Mouse (Mus musculus) layer of hippocampus, adult 8-10 months (tissue): Measurements from ENCODE around the gene Fry. TPM values are rescaled to one million over a fixed set of nuclear protein-coding genes. Genes with fewer than 3 reads are reported as not detected.
"Not testable (repeated sequence)": the region's sequence is repeated elsewhere in the genome, so short reads cannot be mapped to it uniquely, and the experiment has no call there.

Source experiments
- DNase-seq, 2 experiments: peaks; one replicate each; pipeline ENCODE4 v3.0.0; 2022; ENCODE audit warnings: low spot score in 2 of 2
- total RNA-seq, 4 experiments: library from RNA; stranded (reverse); gene quantifications; 2 replicates each; pipeline ENCODE4 v1.2.4; 2022

Fry gene
- total RNA-seq, 4 experiments from 2014 or later, result 173 to 253 (median 207) TPM

GRCm38 (mm10) chr5:150451281-150452003 lies 333.0 kb downstream of the Fry start:
- no peak for DNase-seq

GRCm38 (mm10) chr5:150452004-150452626 lies 333.7 kb downstream of the Fry start:
- no peak for DNase-seq

GRCm38 (mm10) chr5:150452671-150453070 lies 334.2 kb downstream of the Fry start:
- DNase-seq, result no peak

- DNase-seq, result no peak
Measured at GRCm38 (mm10) chr5:150453490-150453889, 335.0 kb downstream of the Fry start.

- DNase-seq, result no peak
Measured at GRCm38 (mm10) chr5:150457165-150457903, 338.9 kb downstream of the Fry start.

GRCm38 (mm10) chr5:150457904-150458739 lies 339.7 kb downstream of the Fry start:
- DNase-seq, result no peak

- DNase-seq, result no peak
Measured at GRCm38 (mm10) chr5:150459801-150460200, 341.4 kb downstream of the Fry start.

- no peak for DNase-seq
Measured at GRCm38 (mm10) chr5:150464721-150465120, 346.3 kb downstream of the Fry start.

GRCm38 (mm10) chr5:150465218-150465617 lies 346.8 kb downstream of the Fry start:
- no peak for DNase-seq

GRCm38 (mm10) chr5:150466132-150466531 lies 347.7 kb downstream of the Fry start:
- DNase-seq, result peak; percentile 65 to 71

- no peak for DNase-seq
Measured at GRCm38 (mm10) chr5:150468431-150468830, 350.0 kb downstream of the Fry start.

- no peak for DNase-seq
Measured at GRCm38 (mm10) chr5:150477364-150477763, 358.9 kb downstream of the Fry start.

- DNase-seq, result no peak
Measured at GRCm38 (mm10) chr5:150478612-150479011, 360.2 kb downstream of the Fry start.

- DNase-seq, result no peak
Measured at GRCm38 (mm10) chr5:150485198-150485597, 366.8 kb downstream of the Fry start.

GRCm38 (mm10) chr5:150490285-150490684 lies 371.8 kb downstream of the Fry start:
- DNase-seq, result no peak

GRCm38 (mm10) chr5:150490821-150491220 lies 372.4 kb downstream of the Fry start:
- DNase-seq, result no peak

GRCm38 (mm10) chr5:150491573-150492173 lies 373.2 kb downstream of the Fry start:
- not testable (repeated sequence) for DNase-seq

GRCm38 (mm10) chr5:150495792-150496191 lies 377.3 kb downstream of the Fry start:
- DNase-seq, result no peak

GRCm38 (mm10) chr5:150510451-150511225 lies 392.2 kb downstream of the Fry start:
- no peak for DNase-seq

GRCm38 (mm10) chr5:150513264-150513663 lies 394.8 kb downstream of the Fry start:
- DNase-seq, result no peak
